Mouse (Mus musculus) forebrain, embryonic 12.5 days (tissue): ENCODE measurements around the gene Nostrin. TPM values are rescaled to one million over a fixed set of nuclear protein-coding genes. Genes with fewer than 3 reads are reported as not detected.

Experiments
- ATAC-seq: fragments of 200-750 bp; cut with Nextera tagmentation; 2 replicates; pipeline ENCODE4 v1.8.0; 2017; ENCODE audit warnings: moderate TSS enrichment; ENCODE audit not compliant: low FRiP score
- H3K27ac ChIP-seq: fragments of 300-500 bp; sonication (generic); 2 replicates; pipeline ENCODE4 v1.5.1; 2016; ENCODE audit warnings: mild to moderate bottlenecking
- H3K27me3 ChIP-seq: fragments of 300-500 bp; sonication (generic); 2 replicates; pipeline ENCODE4 v1.6.1; 2016; ENCODE audit warnings: mild to moderate bottlenecking
- H3K36me3 ChIP-seq: fragments of 300-500 bp; sonication (generic); replicated peaks from 2 replicates; pipeline ENCODE4 v1.6.1; 2016; ENCODE audit warnings: mild to moderate bottlenecking
- H3K4me1 ChIP-seq: fragments of 300-500 bp; sonication (generic); 2 replicates; pipeline ENCODE4 v1.6.1; 2016
- H3K4me2 ChIP-seq: fragments of 300-500 bp; sonication (generic); 2 replicates; pipeline ENCODE4 v1.6.1; 2016; ENCODE audit warnings: mild to moderate bottlenecking, moderate library complexity
- H3K4me3 ChIP-seq: fragments of 300-500 bp; sonication (generic); replicated peaks from 2 replicates; pipeline ENCODE4 v1.5.1; 2016; ENCODE audit warnings: mild to moderate bottlenecking
- H3K9ac ChIP-seq: fragments of 300-500 bp; sonication (generic); 2 replicates; pipeline ENCODE4 v1.6.1; 2016; ENCODE audit warnings: mild to moderate bottlenecking
- H3K9me3 ChIP-seq: fragments of 300-500 bp; sonication (generic); 2 replicates; pipeline ENCODE4 v1.6.1; 2016
- WGBS: fragments of 180-500 bp; shearing (Covaris S2); methylation state at CpG from one replicate; pipeline ENCODE4 v1.1.7; 2016; 5-methylcytosine and 5-hydroxymethylcytosine counted together
- polyA plus RNA-seq: library from polyadenylated mRNA; unstranded; fragments of >200 nt; fragmentation: Nextera tagmentation; extraction: Ambion mirVana; gene quantifications from 2 replicates; pipeline ENCODE4 v1.2.1, GENCODE M21; 2016

Gene Nostrin
- polyA plus RNA-seq, 1 experiment from 2014 or later = 0.43 TPM

DNA sequence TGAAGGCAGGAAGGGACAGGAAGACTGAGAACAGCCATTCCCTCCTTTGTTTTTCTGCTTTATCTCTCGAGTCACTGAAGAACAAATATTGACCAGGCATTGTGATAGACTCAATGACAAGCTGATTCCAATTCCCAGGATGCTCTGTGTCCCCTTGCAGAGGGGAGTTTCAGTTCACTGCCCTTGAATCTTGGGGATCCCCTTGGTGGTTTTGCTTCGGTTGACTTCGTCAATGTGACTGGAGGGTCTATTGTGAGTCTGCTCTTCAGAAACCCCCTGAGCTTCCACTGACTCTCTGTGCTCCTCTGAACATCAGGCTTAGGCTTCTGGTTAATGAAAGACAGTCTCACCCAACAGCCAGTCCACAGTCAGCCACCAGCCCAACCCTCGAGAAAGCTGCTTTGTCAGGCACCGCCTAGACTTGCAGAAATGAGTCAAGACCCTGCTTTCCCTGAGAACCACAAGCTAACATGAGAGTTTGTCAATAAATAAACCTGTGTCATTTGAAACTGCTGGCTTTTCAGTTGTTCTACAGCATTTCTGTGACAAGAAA lies 3.0 kb upstream of the Nostrin start:
- Histone ChIP-seq H3K4me1 (peaks cover 8% of the 10 kb centered on the region), H3K4me3 (no peak overlapping the region), H3K9ac (no peak overlapping the region), H3K4me2 (no peak overlapping the region), H3K36me3 (no peaks in the 10 kb centered on the region), H3K27me3 (no peaks in the 10 kb centered on the region), H3K9me3 (no peaks in the 10 kb centered on the region), H3K27ac (no peak overlapping the region)
- WGBS = 70% methylated on average over 5 of the region's 5 CpGs
- ATAC-seq = no peak

GRCm38 (mm10) chr2:69134186-69134585 lies 1.4 kb upstream of the Nostrin start:
- no peak for ATAC-seq
- no peaks in the 10 kb centered on the region for H3K9me3 ChIP-seq
- no peaks in the 10 kb centered on the region for H3K36me3 ChIP-seq
- H3K4me3 ChIP-seq = no peak overlapping the region
- no peak overlapping the region for H3K9ac ChIP-seq
- no peak overlapping the region for H3K27ac ChIP-seq
- H3K27me3 ChIP-seq = no peaks in the 10 kb centered on the region
- 92% methylated on average over 1 of the region's 1 CpGs for WGBS
- H3K4me2 ChIP-seq = no peak overlapping the region
- H3K4me1 ChIP-seq = peaks cover 4% of the 10 kb centered on the region

DNA sequence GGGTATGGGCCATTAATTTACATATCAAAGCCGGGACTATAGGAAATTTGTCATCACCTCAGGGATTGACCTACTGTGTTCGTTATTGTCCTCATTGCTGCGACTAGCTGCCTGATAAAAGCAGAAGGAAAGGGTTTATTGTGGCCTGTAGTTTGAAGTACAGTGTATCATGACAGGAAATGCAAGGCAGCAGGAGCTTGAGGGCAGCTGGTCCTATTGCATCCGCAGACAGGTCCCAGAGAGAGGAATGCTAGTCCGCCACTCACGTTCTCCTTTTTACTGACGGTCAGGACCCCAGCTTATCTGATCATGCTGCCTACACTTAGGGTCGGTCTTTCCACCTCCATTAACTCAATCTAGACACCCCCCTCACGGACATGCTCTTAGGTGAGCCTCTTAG lies 663 bp upstream of the Nostrin start:
- H3K4me2 ChIP-seq = no peak overlapping the region
- 76% methylated on average over 9 of the region's 9 CpGs for WGBS
- no peak overlapping the region for H3K27ac ChIP-seq
- H3K27me3 ChIP-seq = no peaks in the 10 kb centered on the region
- H3K4me3 ChIP-seq = no peak overlapping the region
- H3K36me3 ChIP-seq = no peaks in the 10 kb centered on the region
- ATAC-seq = no peak
- no peaks in the 10 kb centered on the region for H3K9me3 ChIP-seq
- no peak overlapping the region for H3K9ac ChIP-seq
- no peaks in the 10 kb centered on the region for H3K4me1 ChIP-seq

DNA sequence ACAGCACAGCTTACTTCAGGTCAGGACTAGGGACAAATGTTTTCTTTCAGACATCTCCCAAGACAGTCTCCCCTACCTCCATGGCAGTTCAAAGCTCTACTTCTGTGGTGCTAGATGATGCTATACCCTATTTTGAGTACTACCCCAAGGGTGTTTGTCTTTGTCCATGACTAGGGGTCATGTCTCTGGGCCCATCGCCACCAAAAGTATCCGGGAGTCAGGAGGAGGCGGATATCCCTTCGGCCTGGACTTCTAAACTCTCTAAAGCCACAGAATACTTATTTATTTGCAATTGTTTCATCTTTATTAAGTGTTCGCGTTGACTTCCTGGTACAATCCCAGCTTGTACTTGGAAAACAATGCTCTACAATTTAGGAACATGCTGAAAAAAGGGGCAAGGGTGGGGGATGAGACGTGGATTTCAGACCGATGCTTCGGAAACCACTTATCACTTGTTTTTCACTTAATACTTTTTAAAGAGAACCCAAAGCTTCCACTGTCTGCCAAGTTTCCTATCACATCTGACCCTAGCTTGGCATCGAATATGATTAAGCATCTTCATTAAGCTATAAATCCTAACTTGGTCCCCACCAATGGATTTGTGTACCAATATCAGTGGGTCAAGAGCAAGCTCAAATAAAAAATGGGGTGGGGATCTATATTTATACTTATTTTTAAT lies 1.9 kb downstream of the Nostrin start:
- no peak overlapping the region for H3K9ac ChIP-seq
- H3K27ac ChIP-seq = no peak overlapping the region
- H3K4me2 ChIP-seq = no peak overlapping the region
- H3K36me3 ChIP-seq = no peaks in the 10 kb centered on the region
- no peaks in the 10 kb centered on the region for H3K9me3 ChIP-seq
- WGBS = 94% methylated on average over 10 of the region's 10 CpGs
- H3K4me3 ChIP-seq = no peak overlapping the region
- H3K27me3 ChIP-seq = no peaks in the 10 kb centered on the region
- no peak for ATAC-seq
- H3K4me1 ChIP-seq = no peaks in the 10 kb centered on the region

- no peak overlapping the region for H3K4me2 ChIP-seq
- no peak overlapping the region for H3K4me3 ChIP-seq
- H3K4me1 ChIP-seq = no peaks in the 10 kb centered on the region
- no peaks in the 10 kb centered on the region for H3K36me3 ChIP-seq
- no peak overlapping the region for H3K9ac ChIP-seq
- no peak for ATAC-seq
- H3K27ac ChIP-seq = no peak overlapping the region
- no peaks in the 10 kb centered on the region for H3K27me3 ChIP-seq
- no peaks in the 10 kb centered on the region for H3K9me3 ChIP-seq
- 90% methylated on average over 4 of the region's 4 CpGs for whole genome bisulfite sequencing
Observed at GRCm38 (mm10) chr2:69138759-69139158, 3.2 kb downstream of the Nostrin start.

DNA sequence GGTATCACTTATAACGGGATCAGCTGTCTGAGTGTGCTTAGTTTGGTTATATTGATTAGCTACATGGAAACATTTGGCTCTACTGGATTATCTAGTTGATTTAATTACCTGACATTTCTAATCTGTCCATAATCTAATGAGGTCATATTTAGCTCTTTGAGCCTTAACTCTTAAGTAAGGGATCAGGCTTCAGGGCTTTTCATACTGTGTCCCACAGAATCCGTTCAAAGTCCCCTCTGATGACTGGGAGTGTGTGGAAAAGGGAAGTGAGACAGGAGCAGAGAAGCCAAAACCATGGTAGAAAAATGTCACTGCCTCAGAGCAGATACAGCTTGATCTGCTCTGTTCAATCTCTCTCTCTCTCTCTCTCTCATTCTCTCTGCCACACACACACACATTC lies 4.6 kb downstream of the Nostrin start:
- no peaks in the 10 kb centered on the region for H3K27me3 ChIP-seq
- H3K36me3 ChIP-seq = no peaks in the 10 kb centered on the region
- H3K4me1 ChIP-seq = no peaks in the 10 kb centered on the region
- H3K9ac ChIP-seq = no peak overlapping the region
- H3K27ac ChIP-seq = no peak overlapping the region
- 59% methylated on average over 2 of the region's 2 CpGs for WGBS
- H3K4me2 ChIP-seq = no peak overlapping the region
- H3K4me3 ChIP-seq = no peak overlapping the region
- H3K9me3 ChIP-seq = no peaks in the 10 kb centered on the region
- no peak for ATAC-seq

DNA sequence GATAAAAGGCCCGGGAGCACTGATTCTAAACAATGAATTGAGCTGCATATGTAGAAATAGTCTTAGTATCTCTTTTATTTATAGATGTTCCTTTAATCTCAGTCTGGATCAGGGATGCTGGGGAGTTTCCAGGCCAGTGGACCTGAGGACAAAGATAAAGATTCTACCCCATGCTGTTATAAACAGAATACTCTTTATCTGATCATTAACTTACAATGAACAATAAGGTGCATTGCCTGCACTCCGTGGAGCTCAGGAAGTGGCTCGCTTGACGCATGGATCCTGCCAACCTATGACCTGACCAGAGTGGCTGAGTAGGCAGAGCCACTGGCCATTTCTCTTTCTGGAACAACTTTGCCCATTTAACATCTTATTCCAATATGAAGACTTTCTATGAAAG lies 5.2 kb downstream of the Nostrin start:
- Histone ChIP-seq H3K4me3 (no peak overlapping the region), H3K27me3 (no peaks in the 10 kb centered on the region), H3K9me3 (no peaks in the 10 kb centered on the region), H3K36me3 (no peaks in the 10 kb centered on the region), H3K27ac (no peak overlapping the region), H3K4me1 (no peaks in the 10 kb centered on the region), H3K9ac (no peak overlapping the region), H3K4me2 (no peak overlapping the region)
- no peak for ATAC-seq
- WGBS = 74% methylated on average over 4 of the region's 4 CpGs

DNA sequence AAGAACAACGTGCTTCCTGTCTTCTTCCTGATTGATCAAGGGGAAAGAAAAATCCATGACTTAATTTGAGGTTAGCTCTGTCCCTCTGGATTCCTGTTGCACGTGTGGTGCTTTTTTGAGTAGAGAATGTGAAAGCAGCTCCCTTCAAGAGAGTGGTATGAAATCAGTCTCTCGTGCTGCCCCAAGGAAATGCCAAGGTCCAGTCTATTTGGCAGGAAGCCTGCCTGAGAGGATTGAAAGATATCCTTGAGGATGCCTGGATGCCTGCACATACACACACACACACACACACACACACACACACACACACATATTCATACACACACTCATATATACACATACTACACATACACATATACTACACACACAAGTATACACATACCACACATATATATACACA lies 13.1 kb downstream of the Nostrin start:
- no peak overlapping the region for H3K27ac ChIP-seq
- no peaks in the 10 kb centered on the region; the same call in 1 of the 2 replicates for H3K4me1 ChIP-seq
- H3K4me3 ChIP-seq = no peak overlapping the region
- WGBS = 76% methylated on average over 3 of the region's 3 CpGs
- H3K9me3 ChIP-seq = no peaks in the 10 kb centered on the region
- no peak overlapping the region for H3K9ac ChIP-seq
- H3K36me3 ChIP-seq = no peaks in the 10 kb centered on the region
- no peak for ATAC-seq
- H3K27me3 ChIP-seq = no peaks in the 10 kb centered on the region
- no peak overlapping the region for H3K4me2 ChIP-seq

DNA sequence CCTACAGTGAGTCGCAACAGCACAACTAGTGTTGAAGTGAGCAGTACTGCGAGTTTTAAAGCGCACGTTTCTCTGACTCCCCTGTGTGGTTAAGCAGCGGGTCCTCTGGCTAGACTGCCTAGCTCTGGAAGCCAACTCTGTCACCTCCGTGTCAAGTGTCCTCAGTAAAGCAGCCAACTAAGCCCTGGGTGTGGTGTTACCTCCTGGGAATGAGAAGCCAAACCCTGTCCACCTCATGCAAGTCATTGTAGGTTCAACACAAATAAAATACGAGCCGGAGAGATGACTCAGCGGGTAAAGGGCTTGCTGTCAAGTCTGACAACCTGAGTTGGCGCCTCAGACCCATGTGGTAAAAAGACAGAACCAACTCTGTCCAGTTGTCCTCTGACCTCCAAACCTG lies 13.6 kb downstream of the Nostrin start:
- H3K9me3 ChIP-seq = no peaks in the 10 kb centered on the region
- no peak overlapping the region for H3K9ac ChIP-seq
- no peaks in the 10 kb centered on the region for H3K27me3 ChIP-seq
- 92% methylated on average over 10 of the region's 10 CpGs for WGBS
- H3K4me1 ChIP-seq = no peaks in the 10 kb centered on the region; the same call in 1 of the 2 replicates
- ATAC-seq = no peak
- no peak overlapping the region for H3K4me2 ChIP-seq
- H3K36me3 ChIP-seq = no peaks in the 10 kb centered on the region
- no peak overlapping the region for H3K27ac ChIP-seq
- H3K4me3 ChIP-seq = no peak overlapping the region

DNA sequence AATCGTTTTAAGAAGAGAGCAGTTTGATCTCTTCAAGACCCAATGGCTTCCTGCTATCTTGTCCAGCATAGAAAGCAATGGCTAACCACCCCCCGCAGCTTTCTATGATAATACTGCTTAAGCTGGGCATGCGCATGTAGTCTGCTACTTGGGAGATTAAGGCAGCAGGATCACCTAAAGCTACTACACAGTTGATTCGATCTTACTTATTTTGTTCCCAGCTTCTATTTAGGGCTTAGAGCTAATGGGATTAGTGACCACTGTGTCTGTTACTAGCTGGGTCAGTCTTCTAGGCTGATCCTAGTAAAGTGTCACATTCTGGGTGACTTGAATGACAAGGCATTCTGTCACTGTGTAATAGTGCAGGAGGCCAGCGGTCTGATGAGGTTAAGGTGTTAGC lies 15.2 kb downstream of the Nostrin start:
- WGBS = 36% methylated on average over 5 of the region's 5 CpGs
- Histone ChIP-seq H3K27me3 (no peaks in the 10 kb centered on the region), H3K27ac (no peak overlapping the region), H3K9me3 (no peaks in the 10 kb centered on the region), H3K9ac (no peak overlapping the region), H3K36me3 (no peaks in the 10 kb centered on the region), H3K4me1 (no peaks in the 10 kb centered on the region; the same call in 1 of the 2 replicates), H3K4me3 (no peak overlapping the region), H3K4me2 (no peak overlapping the region)
- no peak for ATAC-seq

GRCm38 (mm10) chr2:69155861-69156260 lies 20.3 kb downstream of the Nostrin start:
- no peaks in the 10 kb centered on the region; the same call in 1 of the 2 replicates for H3K4me1 ChIP-seq
- 74% methylated on average over 3 of the region's 3 CpGs for WGBS
- ATAC-seq = no peak

GRCm38 (mm10) chr2:69156283-69156682 lies 20.7 kb downstream of the Nostrin start:
- no peak overlapping the region for H3K9ac ChIP-seq
- H3K36me3 ChIP-seq = no peaks in the 10 kb centered on the region
- ATAC-seq = no peak
- H3K4me2 ChIP-seq = no peak overlapping the region
- H3K4me1 ChIP-seq = no peaks in the 10 kb centered on the region; the same call in 1 of the 2 replicates
- WGBS = 80% methylated on average over 7 of the region's 7 CpGs
- H3K27me3 ChIP-seq = no peaks in the 10 kb centered on the region
- H3K9me3 ChIP-seq = no peaks in the 10 kb centered on the region
- H3K27ac ChIP-seq = no peak overlapping the region
- H3K4me3 ChIP-seq = no peak overlapping the region

More at GRCm38 (mm10) chr2:69155861-69156260, 20.3 kb downstream of the Nostrin start:
- Histone ChIP-seq H3K9me3 (no peaks in the 10 kb centered on the region), H3K36me3 (no peaks in the 10 kb centered on the region), H3K27me3 (no peaks in the 10 kb centered on the region), H3K4me2 (no peak overlapping the region), H3K4me3 (no peak overlapping the region), H3K27ac (no peak overlapping the region), H3K9ac (no peak overlapping the region)

GRCm38 (mm10) chr2:69158907-69159306 lies 23.3 kb downstream of the Nostrin start:
- no peaks in the 10 kb centered on the region for H3K27me3 ChIP-seq
- ATAC-seq = no peak
- H3K4me2 ChIP-seq = no peak overlapping the region
- H3K36me3 ChIP-seq = no peaks in the 10 kb centered on the region
- no peak overlapping the region for H3K4me3 ChIP-seq
- H3K9me3 ChIP-seq = no peaks in the 10 kb centered on the region
- H3K27ac ChIP-seq = no peak overlapping the region
- no peak overlapping the region for H3K9ac ChIP-seq
- H3K4me1 ChIP-seq = 0 out of 2 replicates have a peak, but pooled peaks cover 6% of the 10 kb centered on the region
